Mouse (Mus musculus): Measurements from ENCODE around the gene Dlx5. TPM values are rescaled to one million over a fixed set of nuclear protein-coding genes. Genes with fewer than 3 reads are reported as not detected.

Gene Dlx5
- polyA plus RNA-seq, 1 experiment: 0.71 TPM

GRCm38 (mm10) chr6:6856881-6857280 lies 25.0 kb downstream of the Dlx5 start:
- WGBS: 17% methylated on average over 4 of the region's 4 CpGs
- DNase-seq: no peak
- no peak overlapping the region for H3K27ac ChIP-seq (ENCODE audit: control insufficient read depth, insufficient read depth, low read length)
- H3K36me3 ChIP-seq (ENCODE audit: control insufficient read depth, insufficient read depth, low read length): no peaks in the 10 kb centered on the region
- H3K4me1 ChIP-seq (replicated peaks; ENCODE audit: control insufficient read depth, insufficient read depth, low read length): no peaks in the 10 kb centered on the region
- H3K27me3 ChIP-seq (ENCODE audit: control insufficient read depth, insufficient read depth, low read length): peaks cover 12% of the 10 kb centered on the region
- H3K4me3 ChIP-seq (ENCODE audit: control insufficient read depth, insufficient read depth, low read length): no peak overlapping the region
- TF ChIP-seq POLR2A (IDR thresholded peaks at IDR 0.05; ENCODE audit: control insufficient read depth, extremely low read depth, insufficient read depth, low read length, poor library complexity) (no peak), CTCF (IDR thresholded peaks at IDR 0.05; ENCODE audit: borderline replicate concordance, control insufficient read depth, extremely low read depth, insufficient read depth, low read length, poor library complexity) (no peak)

GRCm38 (mm10) chr6:6856316-6856715 lies 25.6 kb downstream of the Dlx5 start:
- Histone ChIP-seq H3K27me3 (ENCODE audit: control insufficient read depth, insufficient read depth, low read length) (peaks cover 12% of the 10 kb centered on the region), H3K27ac (ENCODE audit: control insufficient read depth, insufficient read depth, low read length) (no peak overlapping the region), H3K4me3 (ENCODE audit: control insufficient read depth, insufficient read depth, low read length) (no peak overlapping the region), H3K36me3 (ENCODE audit: control insufficient read depth, insufficient read depth, low read length) (no peaks in the 10 kb centered on the region), H3K4me1 (replicated peaks; ENCODE audit: control insufficient read depth, insufficient read depth, low read length) (no peaks in the 10 kb centered on the region)
- 10% methylated on average over 20 of the region's 20 CpGs for WGBS
- DNase-seq: no peak
- TF ChIP-seq POLR2A (IDR thresholded peaks at IDR 0.05; ENCODE audit: control insufficient read depth, extremely low read depth, insufficient read depth, low read length, poor library complexity): no peak
- no peak for TF ChIP-seq CTCF (IDR thresholded peaks at IDR 0.05; ENCODE audit: borderline replicate concordance, control insufficient read depth, extremely low read depth, insufficient read depth, low read length, poor library complexity)

- Histone ChIP-seq H3K27me3 (ENCODE audit: control insufficient read depth, insufficient read depth, low read length) (peaks cover 11% of the 10 kb centered on the region), H3K27ac (ENCODE audit: control insufficient read depth, insufficient read depth, low read length) (no peak overlapping the region), H3K4me3 (ENCODE audit: control insufficient read depth, insufficient read depth, low read length) (no peak overlapping the region), H3K4me1 (replicated peaks; ENCODE audit: control insufficient read depth, insufficient read depth, low read length) (no peaks in the 10 kb centered on the region), H3K36me3 (ENCODE audit: control insufficient read depth, insufficient read depth, low read length) (no peaks in the 10 kb centered on the region)
- TF ChIP-seq CTCF (IDR thresholded peaks at IDR 0.05; ENCODE audit: borderline replicate concordance, control insufficient read depth, extremely low read depth, insufficient read depth, low read length, poor library complexity) (no peak), POLR2A (IDR thresholded peaks at IDR 0.05; ENCODE audit: control insufficient read depth, extremely low read depth, insufficient read depth, low read length, poor library complexity) (no peak)
- DNase-seq: no peak
- 8% methylated on average over 10 of the region's 10 CpGs for WGBS
These were observed 26.1 kb downstream of the Dlx5 start for GRCm38 (mm10) chr6:6855746-6856185.

- 12% methylated on average over 25 of the region's 25 CpGs for WGBS
- Histone ChIP-seq H3K4me3 (ENCODE audit: control insufficient read depth, insufficient read depth, low read length) (no peak overlapping the region), H3K36me3 (ENCODE audit: control insufficient read depth, insufficient read depth, low read length) (no peaks in the 10 kb centered on the region), H3K4me1 (replicated peaks; ENCODE audit: control insufficient read depth, insufficient read depth, low read length) (no peaks in the 10 kb centered on the region), H3K27me3 (ENCODE audit: control insufficient read depth, insufficient read depth, low read length) (peaks cover 9% of the 10 kb centered on the region), H3K27ac (ENCODE audit: control insufficient read depth, insufficient read depth, low read length) (no peak overlapping the region)
- TF ChIP-seq POLR2A (IDR thresholded peaks at IDR 0.05; ENCODE audit: control insufficient read depth, extremely low read depth, insufficient read depth, low read length, poor library complexity) (no peak), CTCF (IDR thresholded peaks at IDR 0.05; ENCODE audit: borderline replicate concordance, control insufficient read depth, extremely low read depth, insufficient read depth, low read length, poor library complexity) (no peak)
- no peak for DNase-seq
These were observed 26.8 kb downstream of the Dlx5 start for GRCm38 (mm10) chr6:6854902-6855745.

- H3K4me3 ChIP-seq (ENCODE audit: control insufficient read depth, insufficient read depth, low read length): no peak overlapping the region
- no peaks in the 10 kb centered on the region for H3K36me3 ChIP-seq (ENCODE audit: control insufficient read depth, insufficient read depth, low read length)
- no peak for DNase-seq
- 6% methylated on average over 9 of the region's 9 CpGs for WGBS
- TF ChIP-seq POLR2A (IDR thresholded peaks at IDR 0.05; ENCODE audit: control insufficient read depth, extremely low read depth, insufficient read depth, low read length, poor library complexity): no peak
- TF ChIP-seq CTCF (IDR thresholded peaks at IDR 0.05; ENCODE audit: borderline replicate concordance, control insufficient read depth, extremely low read depth, insufficient read depth, low read length, poor library complexity): no peak
- H3K27me3 ChIP-seq (ENCODE audit: control insufficient read depth, insufficient read depth, low read length): peaks cover 9% of the 10 kb centered on the region
- H3K27ac ChIP-seq (ENCODE audit: control insufficient read depth, insufficient read depth, low read length): no peak overlapping the region
- no peaks in the 10 kb centered on the region for H3K4me1 ChIP-seq (replicated peaks; ENCODE audit: control insufficient read depth, insufficient read depth, low read length)
These were observed 27.7 kb downstream of the Dlx5 start for GRCm38 (mm10) chr6:6854176-6854575.

GRCm38 (mm10) chr6:6852944-6853343 lies 28.9 kb downstream of the Dlx5 start:
- Histone ChIP-seq H3K4me1 (replicated peaks; ENCODE audit: control insufficient read depth, insufficient read depth, low read length) (no peaks in the 10 kb centered on the region), H3K4me3 (ENCODE audit: control insufficient read depth, insufficient read depth, low read length) (no peak overlapping the region), H3K27me3 (ENCODE audit: control insufficient read depth, insufficient read depth, low read length) (peaks cover 6% of the 10 kb centered on the region; the same call in 1 of the 2 replicates), H3K27ac (ENCODE audit: control insufficient read depth, insufficient read depth, low read length) (no peak overlapping the region), H3K36me3 (ENCODE audit: control insufficient read depth, insufficient read depth, low read length) (no peaks in the 10 kb centered on the region)
- DNase-seq: no peak
- TF ChIP-seq POLR2A (IDR thresholded peaks at IDR 0.05; ENCODE audit: control insufficient read depth, extremely low read depth, insufficient read depth, low read length, poor library complexity) (no peak), CTCF (IDR thresholded peaks at IDR 0.05; ENCODE audit: borderline replicate concordance, control insufficient read depth, extremely low read depth, insufficient read depth, low read length, poor library complexity) (no peak)
- 46% methylated on average over 3 of the region's 3 CpGs for WGBS

All from thymus, adult 2 months (tissue).